Mouse (Mus musculus): Measurements from ENCODE around the gene Pmel.
A peak's percentile ranks its signal among the peaks of the same experiment; 100 is the strongest.
"Not testable (repeated sequence)": the region's sequence is repeated elsewhere in the genome, so short reads cannot be mapped to it uniquely, and the experiment has no call there.

The Pmel gene

GRCm38 (mm10) chr10:128702328-128703007 is 1.5 kb upstream of the Pmel start:
- DNase-seq, result no peak

DNA sequence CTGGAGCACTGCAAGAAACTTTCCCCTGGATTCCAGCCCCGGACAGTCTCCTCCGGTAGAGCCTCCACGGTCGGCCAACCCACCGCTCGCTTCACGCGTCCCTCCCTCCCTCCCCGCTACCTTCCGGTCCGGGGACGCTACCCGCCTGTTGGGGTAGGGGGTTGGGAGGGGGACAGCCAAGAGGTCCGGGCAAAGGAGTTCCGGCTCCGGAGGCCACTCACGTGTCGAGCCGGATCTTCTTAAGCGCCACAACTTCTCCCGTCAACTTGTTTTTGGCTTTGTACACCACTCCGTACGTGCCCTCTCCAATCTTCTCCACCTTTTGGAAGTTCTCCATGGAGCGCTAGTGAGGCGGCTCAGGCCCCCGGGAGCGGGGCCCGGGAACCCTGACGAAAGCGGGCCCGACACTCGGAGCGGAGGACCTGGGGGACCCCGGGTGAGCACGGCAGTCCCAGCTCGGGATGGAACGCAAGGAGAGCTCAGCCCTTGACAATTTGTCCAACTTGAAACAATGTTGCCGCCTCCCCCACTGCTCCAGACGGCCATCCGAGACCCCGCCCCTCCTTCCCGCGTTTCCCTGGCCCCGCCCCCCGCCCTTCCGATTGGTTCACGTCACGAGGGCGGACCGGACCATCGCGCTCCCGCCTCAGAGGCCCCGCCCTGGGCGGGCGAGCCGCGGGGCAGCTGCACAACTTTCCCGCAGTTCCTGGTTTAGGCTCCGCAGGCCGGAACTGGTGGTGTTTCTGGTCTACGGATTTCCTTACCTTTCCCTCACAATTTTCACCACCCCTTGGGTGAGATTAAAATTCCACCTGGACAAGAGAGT is 709 bp downstream of the Pmel start, which contains the start of gene Cdk2:
Gene Cdk2 (minus strand): TSS at position 541 of the 826 bp plus-strand sequence.
- peak; percentile 93 for DNase-seq

- peak; percentile 12 for DNase-seq
These were observed 1.3 kb downstream of the Pmel start for GRCm38 (mm10) chr10:128705317-128705693.

GRCm38 (mm10) chr10:128711318-128711717 is 7.3 kb downstream of the Pmel start:
- DNase-seq, result not testable (repeated sequence)

DNA sequence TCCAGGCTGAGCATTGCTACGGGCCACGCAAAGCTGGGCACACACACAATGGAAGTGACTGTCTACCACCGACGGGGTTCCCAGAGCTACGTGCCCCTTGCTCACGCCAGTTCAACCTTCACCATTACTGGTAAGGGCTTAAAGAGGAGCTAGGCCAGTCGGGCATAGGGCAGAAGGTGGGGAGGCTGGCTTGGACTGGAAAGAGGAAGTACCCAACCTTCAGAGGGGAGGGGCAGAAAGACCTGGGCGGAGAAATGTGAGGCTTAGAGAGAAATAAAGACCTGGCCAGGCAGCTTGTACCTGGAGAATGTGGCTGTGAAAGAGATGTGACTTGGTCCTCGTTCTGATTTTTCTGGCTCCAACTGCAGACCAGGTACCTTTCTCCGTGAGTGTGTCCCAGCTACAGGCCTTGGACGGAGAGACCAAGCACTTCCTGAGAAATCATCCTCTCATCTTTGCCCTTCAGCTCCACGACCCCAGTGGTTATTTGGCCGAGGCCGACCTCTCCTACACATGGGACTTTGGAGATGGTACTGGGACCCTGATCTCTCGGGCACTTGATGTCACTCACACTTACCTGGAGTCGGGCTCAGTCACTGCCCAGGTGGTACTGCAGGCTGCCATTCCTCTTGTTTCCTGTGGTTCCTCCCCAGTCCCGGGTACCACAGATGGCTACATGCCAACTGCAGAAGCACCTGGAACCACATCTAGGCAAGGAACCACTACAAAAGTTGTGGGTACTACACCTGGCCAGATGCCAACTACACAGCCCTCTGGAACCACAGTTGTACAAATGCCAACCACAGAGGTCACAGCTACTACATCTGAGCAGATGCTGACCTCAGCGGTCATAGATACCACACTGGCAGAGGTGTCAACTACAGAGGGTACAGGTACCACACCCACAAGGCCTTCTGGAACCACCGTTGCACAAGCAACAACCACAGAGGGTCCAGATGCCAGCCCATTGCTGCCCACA is 11.9 kb downstream of the Pmel start:
- DNase-seq, result peak; percentile 19

DNA sequence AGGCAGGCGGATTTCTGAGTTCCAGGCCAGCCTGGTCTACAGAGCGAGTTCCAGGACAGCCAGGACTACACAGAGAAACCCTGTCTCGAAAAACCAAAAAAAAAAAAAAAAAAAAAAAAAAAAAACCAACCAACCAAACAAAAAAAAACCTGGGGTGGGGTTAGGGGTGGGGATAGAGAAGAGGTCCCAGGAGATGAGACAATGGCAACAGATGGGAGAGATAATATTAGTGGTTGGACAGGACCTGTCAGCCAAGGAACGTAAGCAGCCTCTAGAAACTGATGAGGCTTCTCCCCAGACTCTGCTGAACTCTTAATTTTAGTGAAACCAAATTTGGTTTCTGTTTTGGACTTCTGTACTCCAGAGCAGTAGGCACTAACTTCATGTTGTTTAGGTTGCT is 21.5 kb downstream of the Pmel start:
- DNase-seq, result not testable (repeated sequence)

DNA sequence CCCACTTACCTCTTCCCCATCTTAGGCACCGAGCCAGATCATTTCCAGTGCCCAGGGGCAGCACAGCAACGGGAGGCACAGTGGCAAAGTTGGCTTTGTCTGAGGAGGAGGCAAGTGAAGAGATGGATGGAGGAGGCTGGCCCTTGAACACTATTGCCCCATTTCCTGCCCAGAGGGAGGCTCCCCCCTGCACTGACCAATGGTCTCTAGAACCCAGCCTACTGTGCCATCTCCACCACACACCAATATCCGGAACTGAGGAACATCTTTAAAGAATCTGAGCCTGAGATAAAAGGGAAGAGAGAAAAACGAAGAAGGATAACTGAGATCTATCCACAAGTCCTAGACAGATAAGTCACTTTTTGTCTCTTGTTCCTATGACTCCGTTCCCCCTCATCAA is 24.1 kb downstream of the Pmel start:
- DNase-seq, result no peak

DNA sequence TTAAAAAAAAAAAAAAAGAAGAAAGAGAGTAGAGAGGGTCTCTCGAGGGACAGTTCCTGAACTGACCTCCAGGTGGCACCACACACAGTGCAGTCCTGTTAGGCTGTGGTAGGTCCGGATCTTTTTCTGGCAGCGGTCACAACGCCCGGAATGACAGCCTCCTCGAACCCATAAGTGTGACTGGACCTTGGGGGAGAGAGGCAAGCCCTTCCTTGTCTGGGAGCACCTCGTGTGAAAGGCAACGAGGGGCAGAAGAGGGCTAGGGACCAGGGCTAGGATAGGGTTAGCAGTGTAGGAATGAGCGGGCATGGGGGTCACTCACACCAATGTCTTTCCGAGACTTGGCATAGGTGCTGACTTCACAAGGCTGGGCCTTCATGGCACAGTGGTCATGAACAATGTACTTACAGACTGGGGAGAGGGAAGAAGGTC is 27.0 kb downstream of the Pmel start:
- DNase-seq, result peak; percentile 87

- DNase-seq, result no peak
These were observed 28.0 kb downstream of the Pmel start for GRCm38 (mm10) chr10:128731992-128732391.

DNA sequence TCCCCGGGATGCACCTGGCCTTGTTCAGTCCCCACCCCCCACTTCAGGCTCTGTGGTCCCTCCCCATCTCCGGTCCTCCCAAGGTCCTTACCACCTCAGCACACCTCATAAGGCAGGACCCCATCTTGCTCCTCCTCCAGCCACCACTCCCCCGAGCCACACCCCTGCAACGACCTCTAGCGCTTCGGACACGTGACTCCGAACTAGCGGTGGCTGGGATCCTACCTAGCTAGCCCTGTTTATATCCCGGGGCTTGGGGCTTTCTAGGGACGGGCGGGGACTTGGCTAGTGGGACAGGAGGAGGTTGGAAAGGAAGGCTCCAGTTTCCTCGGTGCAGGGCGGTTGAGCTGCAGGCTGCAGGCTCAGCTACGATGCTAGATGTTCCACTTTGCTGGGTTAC is 33.4 kb downstream of the Pmel start:
- no peak for DNase-seq

DNA sequence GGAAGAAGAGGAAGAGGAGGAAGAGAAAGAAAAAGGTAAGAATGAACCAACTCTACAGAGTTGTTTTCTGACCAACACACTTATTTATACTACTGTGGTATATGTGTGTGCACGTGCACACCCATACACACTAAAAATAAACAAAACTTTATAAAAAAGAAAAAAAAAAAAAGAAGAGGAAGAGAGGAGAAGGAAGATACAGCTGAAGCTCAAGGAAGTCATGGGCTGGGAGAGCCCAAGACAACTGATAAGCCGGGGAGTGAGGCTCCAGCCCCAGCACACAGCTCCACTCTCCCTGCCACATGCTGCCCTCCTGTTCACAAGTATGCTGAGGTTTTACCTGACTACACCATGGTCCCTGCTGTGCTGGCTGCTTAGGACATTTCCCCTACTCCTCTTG is 36.3 kb downstream of the Pmel start:
- DNase-seq, result no peak

DNA sequence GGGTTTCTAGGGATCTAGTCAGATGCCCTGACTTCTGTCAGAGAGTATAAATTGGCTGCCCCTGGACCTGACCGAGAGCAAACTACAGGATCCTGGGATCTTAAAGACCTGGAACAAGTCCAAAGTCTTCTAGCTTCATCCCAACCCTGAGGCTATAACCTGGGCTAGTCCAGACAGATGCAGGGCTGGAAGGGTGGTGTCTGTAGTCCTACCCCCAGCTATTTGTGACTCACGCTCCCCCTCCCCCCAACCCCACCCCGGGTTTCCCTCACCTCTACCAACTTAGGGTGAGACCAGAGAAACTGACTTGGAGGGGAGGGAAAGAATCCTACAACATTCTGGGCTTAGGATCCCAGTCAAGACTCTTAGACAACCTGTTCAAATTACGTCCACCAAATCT is 38.6 kb downstream of the Pmel start:
- no peak for DNase-seq

DNA sequence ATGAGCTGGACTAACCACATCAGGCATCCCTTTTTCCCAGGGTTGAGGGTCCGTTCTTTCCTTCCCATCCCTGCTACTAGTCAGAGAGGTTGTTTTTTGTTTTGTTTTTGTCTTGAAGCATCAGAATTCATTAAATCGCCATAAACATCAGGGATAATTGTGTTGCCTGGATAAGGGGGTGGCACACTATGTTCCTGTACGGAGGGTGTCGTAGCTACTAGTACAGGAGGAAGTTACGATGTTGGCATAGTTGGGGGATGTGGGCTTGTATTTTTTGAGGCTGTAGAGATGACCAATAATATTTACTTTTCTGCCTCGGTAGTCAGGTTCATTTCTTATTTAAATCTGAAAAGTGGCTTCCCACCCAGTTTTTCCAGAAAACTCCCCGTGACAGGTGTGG is 39.2 kb downstream of the Pmel start:
- DNase-seq, result peak; percentile 14

GRCm38 (mm10) chr10:128743791-128744191 is 39.8 kb downstream of the Pmel start:
- peak; percentile 76 for DNase-seq

DNA sequence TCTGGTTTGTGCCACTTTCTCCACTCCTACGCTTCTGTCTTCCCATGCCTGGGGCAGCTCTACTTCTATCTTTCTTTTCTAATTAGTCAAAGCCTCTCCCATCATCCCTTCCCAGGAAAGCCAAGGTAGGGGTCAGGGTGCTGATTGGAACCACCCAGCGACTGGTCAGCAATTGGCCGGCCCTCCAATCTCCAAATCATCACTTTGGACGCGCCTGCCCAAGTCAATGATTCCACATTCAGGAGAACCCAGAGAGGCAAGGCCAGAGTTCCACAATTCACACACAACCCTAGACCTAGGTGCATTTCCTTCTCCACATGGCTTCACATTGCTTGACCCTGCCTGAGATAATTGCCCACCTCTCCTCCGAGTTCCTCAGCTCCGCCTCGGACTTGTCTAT is 40.2 kb downstream of the Pmel start:
- peak; percentile 8 for DNase-seq

GRCm38 (mm10) chr10:128744680-128745601 is 40.9 kb downstream of the Pmel start, which contains the start of gene Dgka:
Gene Dgka (minus strand): TSS chr10:128744855.
- DNase-seq, result peak; percentile 26

- DNase-seq, result peak; percentile 31
These were observed 42.1 kb downstream of the Pmel start for GRCm38 (mm10) chr10:128745946-128746613.

GRCm38 (mm10) chr10:128746972-128747645 is 43.1 kb downstream of the Pmel start:
- DNase-seq, result no peak

DNA sequence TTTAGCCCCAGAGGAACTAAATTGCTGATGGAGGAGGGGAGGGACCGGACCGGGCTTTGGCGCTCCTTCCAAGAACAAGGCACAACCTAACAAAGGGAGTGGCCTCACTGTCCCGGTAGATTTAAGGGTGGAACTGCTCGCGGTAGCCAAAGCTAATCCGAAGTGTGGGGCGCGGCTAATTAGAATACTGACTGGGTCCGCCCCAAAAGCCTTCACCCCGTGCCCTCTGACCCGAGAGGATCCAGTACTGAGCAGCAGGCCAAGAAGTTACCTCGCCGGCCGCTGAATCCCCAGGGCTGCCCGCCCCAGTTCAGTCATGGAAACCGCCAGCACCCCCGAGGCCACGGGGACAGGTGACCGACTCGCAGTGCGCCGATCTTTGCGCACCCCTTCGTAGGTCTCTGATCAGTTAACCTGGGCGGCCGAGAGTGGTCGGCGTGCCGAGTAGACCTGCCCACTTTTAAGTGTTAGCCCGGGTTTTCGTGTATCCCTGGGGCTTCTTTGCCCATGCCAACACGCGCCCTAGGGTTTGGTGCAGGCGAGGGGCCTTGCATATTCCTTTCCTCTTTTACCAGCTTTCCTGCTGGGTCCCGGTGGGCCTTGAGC is 43.8 kb downstream of the Pmel start, which contains the start of gene Pym1:
Gene Pym1 (plus strand): TSS at position 244 of the 606 bp plus-strand sequence.
- DNase-seq, result peak; percentile 79

Measured in lung, postnatal 14 days (tissue).